Mouse (Mus musculus) cerebellum, adult 2 months (tissue): ENCODE data around the gene Dennd2a.

Experiments used
- CTCF ChIP-seq: fragments of 200-500 bp; IDR thresholded peaks from 2 replicates; pipeline ENCODE4 v1.5.1; 2011; ENCODE audit warnings: low read depth, mild to moderate bottlenecking, control low read depth, low read length, moderate library complexity, borderline replicate concordance; ENCODE audit not compliant: insufficient read depth
- POLR2A ChIP-seq: fragments of 200-500 bp; IDR thresholded peaks from 2 replicates; pipeline ENCODE4 v1.6.1; 2011; ENCODE audit warnings: low read length, control low read depth, borderline replicate concordance; ENCODE audit not compliant: insufficient read depth

GRCm38 (mm10) chr6:39557723-39558261 is at the start of gene Dennd2a:
- TF ChIP-seq CTCF: no peak
- no peak for TF ChIP-seq POLR2A
